Mouse (Mus musculus) liver, embryonic 16.5 days (tissue): ENCODE measurements around the gene Prl4a1. TPM values are rescaled to one million over a fixed set of nuclear protein-coding genes. Genes with fewer than 3 reads are reported as not detected.
"Not testable (repeated sequence)": the region's sequence is repeated elsewhere in the genome, so short reads cannot be mapped to it uniquely, and the experiment has no call there.

Source experiments
- ATAC-seq: fragments of 200-750 bp; cut with Nextera tagmentation; 2 replicates; pipeline ENCODE4 v1.8.0; 2017; ENCODE audit warnings: low read depth, mild to moderate bottlenecking, moderate number of reproducible peaks, moderate library complexity
- H3K27ac ChIP-seq: fragments of 300-500 bp; sonication (generic); 2 replicates; pipeline ENCODE4 v1.5.1; 2014; ENCODE audit warnings: mild to moderate bottlenecking, low read length
- H3K27me3 ChIP-seq: fragments of 300-500 bp; sonication (generic); 2 replicates; pipeline ENCODE4 v1.6.1; 2014; ENCODE audit warnings: low read depth, low read length, mixed read lengths; ENCODE audit not compliant: control insufficient read depth, insufficient read depth
- H3K36me3 ChIP-seq: fragments of 300-500 bp; sonication (generic); 2 replicates; pipeline ENCODE4 v1.6.1; 2014; ENCODE audit warnings: mild to moderate bottlenecking; ENCODE audit not compliant: control insufficient read depth, insufficient read depth
- H3K4me1 ChIP-seq: fragments of 300-500 bp; sonication (generic); 2 replicates; pipeline ENCODE4 v1.6.1; 2014; ENCODE audit warnings: low read depth, low read length, mixed read lengths; ENCODE audit not compliant: control insufficient read depth
- H3K4me2 ChIP-seq: fragments of 300-500 bp; sonication (generic); 2 replicates; pipeline ENCODE4 v1.6.1; 2014; ENCODE audit warnings: low read depth, low read length, mixed read lengths
- H3K4me3 ChIP-seq: fragments of 300-500 bp; sonication (generic); 2 replicates; pipeline ENCODE4 v1.5.1; 2014; ENCODE audit warnings: low read depth, mild to moderate bottlenecking, low read length
- H3K9ac ChIP-seq: fragments of 300-500 bp; sonication (generic); 2 replicates; pipeline ENCODE4 v1.6.1; 2014; ENCODE audit warnings: low read depth, low read length
- H3K9me3 ChIP-seq: fragments of 300-500 bp; sonication (generic); replicated peaks from 2 replicates; pipeline ENCODE4 v1.6.1; 2016; ENCODE audit warnings: low read length; ENCODE audit not compliant: control insufficient read depth
- WGBS: fragments of 180-500 bp; shearing (Covaris S2); extraction: QIAGEN DNeasy Blood & Tissue Kit; methylation state at CpG from one replicate; pipeline ENCODE4 v1.1.7; 2014; ENCODE audit not compliant: insufficient replicate concordance; 5-methylcytosine and 5-hydroxymethylcytosine counted together
- polyA plus RNA-seq: library from polyadenylated mRNA; unstranded; fragments of >200 nt; fragmentation: Nextera tagmentation; extraction: Ambion mirVana; gene quantifications from 2 replicates; pipeline ENCODE4 v1.2.1, GENCODE M21; 2015

Prl4a1 gene
- not detected in 2 replicates for polyA plus RNA-seq

DNA sequence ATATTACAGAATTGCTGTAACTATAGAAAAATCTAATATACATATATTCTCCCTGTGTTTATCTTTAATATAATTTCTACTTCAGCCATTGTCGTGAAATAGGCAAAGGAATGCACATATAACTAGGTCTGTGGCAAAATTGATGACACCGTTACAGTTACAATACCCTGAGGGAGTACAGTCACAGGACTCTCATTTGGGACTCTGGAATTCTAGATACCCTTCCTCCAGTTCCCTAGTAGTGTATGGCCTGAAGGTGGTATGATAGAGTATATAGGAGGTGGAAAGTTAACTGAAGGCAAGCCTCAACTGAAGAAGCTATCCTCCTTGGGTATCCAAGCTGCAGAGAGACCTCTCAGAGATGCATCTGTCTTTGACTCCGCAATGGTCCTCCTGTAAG is at the start of gene Prl4a1:
Gene Prl4a1, plus strand, starts transcription at position 301 of the 400 bp plus-strand sequence.
- ATAC-seq = no peak
- H3K9me3 ChIP-seq = no peaks in the 10 kb centered on the region
- no peak within 1 kb of the TSS for H3K27ac ChIP-seq
- H3K4me3 ChIP-seq = no peak within 1 kb of the TSS
- H3K9ac ChIP-seq = no peak within 1 kb of the TSS
- WGBS = 78% methylated on average over 3 of the region's 3 CpGs
- H3K4me1 ChIP-seq = no peaks in the 10 kb centered on the region
- H3K4me2 ChIP-seq = no peak within 1 kb of the TSS
- H3K27me3 ChIP-seq = no peaks in the 10 kb centered on the region
- H3K36me3 ChIP-seq = no peaks in the 10 kb centered on the region

DNA sequence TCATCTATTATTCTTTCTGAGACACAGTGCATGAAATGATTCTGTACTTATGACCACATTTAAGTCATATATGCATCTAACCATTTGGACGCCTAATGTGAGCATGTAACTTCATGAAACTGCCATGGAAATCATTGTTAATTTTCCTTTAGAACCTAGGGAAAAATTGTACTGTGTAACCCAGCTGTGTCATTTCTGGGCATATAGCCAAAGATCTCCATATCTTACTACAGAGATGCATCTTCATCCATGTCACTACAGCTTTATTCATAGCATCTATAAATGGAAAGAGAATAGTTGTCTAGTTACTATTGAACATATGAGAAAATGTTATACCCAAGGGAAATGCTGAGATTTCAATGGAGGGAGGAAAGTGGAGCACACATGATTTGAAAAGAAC is 43.1 kb upstream of the Prl4a1 start:
- Histone ChIP-seq H3K36me3 (no peaks in the 10 kb centered on the region), H3K9me3 (no peaks in the 10 kb centered on the region), H3K9ac (no peak overlapping the region), H3K27me3 (no peaks in the 10 kb centered on the region), H3K27ac (no peak overlapping the region), H3K4me1 (no peaks in the 10 kb centered on the region), H3K4me2 (no peak overlapping the region), H3K4me3 (no peak overlapping the region)
- ATAC-seq = no peak
- WGBS = 45% methylated on average over 1 of the region's 1 CpGs

DNA sequence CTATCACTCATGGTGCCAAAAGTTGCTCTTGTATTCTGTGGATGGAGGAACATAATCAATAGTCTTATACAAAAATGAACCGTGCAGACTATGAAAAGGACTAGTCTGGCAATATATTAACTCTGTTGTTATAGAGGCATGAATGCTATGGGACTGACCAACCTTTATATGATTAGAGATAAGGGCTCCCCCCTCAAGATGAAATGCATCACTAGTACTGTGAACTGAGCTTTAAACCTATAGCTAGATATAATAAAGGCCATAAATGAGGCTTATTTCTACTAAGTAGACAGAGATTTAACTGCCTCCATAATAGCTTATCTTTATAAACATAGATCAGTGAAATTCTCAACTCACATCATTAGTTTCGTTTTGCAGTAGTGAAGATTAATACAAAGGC is 41.7 kb upstream of the Prl4a1 start:
- not testable (repeated sequence) for H3K4me2 ChIP-seq, ATAC-seq, H3K27ac ChIP-seq, H3K4me1 ChIP-seq, H3K4me3 ChIP-seq, H3K9ac ChIP-seq, H3K27me3 ChIP-seq, H3K36me3 ChIP-seq, H3K9me3 ChIP-seq
- WGBS = 46% methylated on average over 2 of the region's 2 CpGs

DNA sequence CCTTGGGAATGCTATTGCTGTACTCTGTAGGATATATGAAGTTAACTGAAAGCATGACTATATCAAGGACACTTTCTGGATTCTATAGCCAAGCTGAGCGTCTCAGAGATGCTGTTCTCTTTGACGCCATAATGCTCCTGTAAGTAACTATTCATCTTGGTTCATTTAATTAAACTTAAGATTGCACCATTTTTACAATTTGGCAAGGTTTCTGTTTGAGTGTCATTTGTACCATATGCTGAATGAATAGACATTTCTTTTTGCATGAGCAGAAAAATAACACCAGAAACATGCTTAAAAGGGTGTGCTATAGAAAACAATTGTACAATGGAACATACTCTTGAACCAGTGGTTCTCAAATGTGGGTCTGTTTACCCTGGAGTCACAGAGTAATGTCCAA is 38.4 kb upstream of the Prl4a1 start:
- 52% methylated on average over 2 of the region's 2 CpGs for WGBS
- Histone ChIP-seq H3K36me3 (no peaks in the 10 kb centered on the region), H3K4me1 (no peaks in the 10 kb centered on the region), H3K4me2 (no peak overlapping the region), H3K27ac (no peak overlapping the region), H3K9ac (no peak overlapping the region), H3K4me3 (no peak overlapping the region), H3K9me3 (no peaks in the 10 kb centered on the region), H3K27me3 (no peaks in the 10 kb centered on the region)
- no peak for ATAC-seq

DNA sequence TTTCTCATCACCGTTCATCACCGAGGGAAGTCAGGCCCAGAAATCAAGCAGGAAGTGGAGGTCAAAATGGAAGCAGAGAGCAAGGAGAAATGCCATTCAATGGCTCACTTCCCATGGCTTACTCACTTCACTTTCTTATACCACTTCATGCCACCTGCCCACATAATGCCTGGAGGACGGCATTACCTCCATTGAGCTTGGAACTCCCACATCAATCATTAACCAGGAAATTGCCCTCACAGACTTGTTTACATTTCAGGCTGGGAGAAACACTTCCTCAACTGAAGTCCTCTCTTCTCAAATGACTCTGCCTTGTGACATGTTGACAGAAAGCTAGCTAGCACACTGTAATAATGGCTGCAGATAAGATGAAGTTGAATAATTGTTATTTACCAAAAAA is 19.5 kb upstream of the Prl4a1 start:
- not testable (repeated sequence) for H3K27me3 ChIP-seq, H3K9me3 ChIP-seq, H3K9ac ChIP-seq, ATAC-seq, H3K27ac ChIP-seq, H3K4me1 ChIP-seq, H3K4me2 ChIP-seq, H3K36me3 ChIP-seq, H3K4me3 ChIP-seq
- WGBS = 46% methylated on average over 3 of the region's 3 CpGs

DNA sequence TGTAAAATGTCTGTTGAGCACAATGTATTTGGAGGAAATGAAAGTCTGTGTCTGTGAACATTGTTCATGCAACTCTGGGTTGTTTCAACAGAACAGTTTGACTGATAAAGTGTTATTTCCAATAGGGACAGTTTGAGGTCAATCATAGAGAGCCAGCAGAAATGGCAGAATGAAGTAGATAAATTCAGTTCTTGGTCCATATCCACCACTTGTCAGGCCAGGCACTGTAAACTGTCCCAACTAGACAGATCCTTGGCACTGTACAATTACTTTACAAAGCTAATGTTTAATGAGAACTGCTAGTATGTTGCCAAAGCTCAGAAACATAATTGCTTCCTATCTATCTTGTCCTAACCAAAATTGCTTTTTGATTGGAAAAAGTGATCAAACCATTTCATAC is 13.3 kb downstream of the Prl4a1 start:
- H3K9ac ChIP-seq = no peak overlapping the region

DNA sequence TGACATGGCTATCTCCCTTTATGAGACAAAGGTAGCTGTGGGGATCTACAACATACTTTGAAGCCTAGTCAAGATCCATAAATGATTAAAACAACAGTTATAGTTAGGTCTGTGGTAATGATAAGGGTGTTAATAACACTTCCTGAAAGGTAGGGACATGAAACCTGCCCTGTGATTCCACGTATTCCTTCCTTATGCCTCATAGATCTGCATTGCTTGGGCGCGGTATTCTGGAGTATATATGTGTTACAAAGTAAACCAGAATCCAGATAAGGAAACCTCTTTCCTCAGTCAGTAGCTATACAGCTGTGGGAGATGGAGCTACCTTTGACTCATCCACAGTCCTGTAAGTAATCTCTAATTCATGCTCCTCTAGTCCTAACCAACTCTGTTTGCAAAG is 53.3 kb downstream of the Prl4a1 start:
- WGBS = 64% methylated on average over 3 of the region's 3 CpGs
- no peak overlapping the region for H3K27ac ChIP-seq
- no peak for ATAC-seq
- no peak overlapping the region for H3K4me2 ChIP-seq
- H3K9me3 ChIP-seq = no peaks in the 10 kb centered on the region
- H3K4me1 ChIP-seq = no peaks in the 10 kb centered on the region
- H3K36me3 ChIP-seq = no peaks in the 10 kb centered on the region
- H3K27me3 ChIP-seq = no peaks in the 10 kb centered on the region
- H3K9ac ChIP-seq = no peak overlapping the region
- H3K4me3 ChIP-seq = no peak overlapping the region

More for the DNA sequence above, 13.3 kb downstream of the Prl4a1 start:
- no peak overlapping the region for H3K4me2 ChIP-seq
- no peak for ATAC-seq
- no peak overlapping the region for H3K4me3 ChIP-seq
- H3K4me1 ChIP-seq = no peaks in the 10 kb centered on the region
- no peaks in the 10 kb centered on the region for H3K9me3 ChIP-seq
- H3K27me3 ChIP-seq = no peaks in the 10 kb centered on the region
- no peak overlapping the region for H3K27ac ChIP-seq
- H3K36me3 ChIP-seq = no peaks in the 10 kb centered on the region

Other genes with a start within 250 kb of the Prl4a1 start
- gene Prl7c1, start 235.4 kb upstream of the Prl4a1 start, polyA plus RNA-seq = not detected in 2 replicates
- gene Prl2a1, start 214.6 kb upstream of the Prl4a1 start, polyA plus RNA-seq = not detected in 2 replicates
- gene Prl2c1, start 166.9 kb upstream of the Prl4a1 start, polyA plus RNA-seq = not detected in 2 replicates
- gene Prl5a1, start 126.3 kb downstream of the Prl4a1 start, polyA plus RNA-seq = not detected in 2 replicates
- gene Gm11361, start 241.3 kb downstream of the Prl4a1 start, polyA plus RNA-seq = 5.5 and 5.6 TPM in 2 replicates